Mouse (Mus musculus): Measurements from ENCODE around the gene Mad1l1.
A peak's percentile ranks its signal among the peaks of the same experiment; 100 is the strongest.

- TF ChIP-seq CTCF (IDR thresholded peaks at IDR 0.05 in 2 of 3, conservative IDR thresholded peaks at IDR 0.05 in 1 of 3; ENCODE audit: control insufficient read depth in 1 of 3, insufficient read depth in 1 of 3, low read depth in 2 of 3, low read length in 3 of 3, poor library complexity in 1 of 3, severe bottlenecking in 1 of 3) = no peak
- TF ChIP-seq EP300 (IDR thresholded peaks at IDR 0.05; ENCODE audit: low read depth in 1 of 2, low read length in 2 of 2) = 0 out of 4 replicates have a peak, but pooled peaks of 1 of the 2 experiments have one; percentile 8
- TF ChIP-seq MAX (IDR thresholded peaks at IDR 0.05; ENCODE audit: low read length) = no peak
- TF ChIP-seq USF1 (IDR thresholded peaks at IDR 0.05; ENCODE audit: low read depth, low read length) = no peak
- TF ChIP-seq POLR2A (IDR thresholded peaks at IDR 0.05; ENCODE audit: control insufficient read depth in 1 of 2, insufficient read depth in 1 of 2, low read depth in 1 of 2, low read length in 2 of 2, poor library complexity in 1 of 2) = no peak
- no peak for TF ChIP-seq RAD21 (IDR thresholded peaks at IDR 0.05; ENCODE audit: low read depth, low read length)
- TF ChIP-seq MYB (IDR thresholded peaks at IDR 0.05; ENCODE audit: low read depth, low read length) = no peak
- no peak for TF ChIP-seq CHD2 (IDR thresholded peaks at IDR 0.05; ENCODE audit: low read length)
- TF ChIP-seq TCF12 (IDR thresholded peaks at IDR 0.05; ENCODE audit: low read depth, low read length) = peak; percentile 30; the same call in 1 of the 2 replicates
- TF ChIP-seq ZNF384 (IDR thresholded peaks at IDR 0.05; ENCODE audit: low read depth, low read length) = no peak
- no peak for TF ChIP-seq NRF1 (IDR thresholded peaks at IDR 0.05; ENCODE audit: insufficient read depth, low read depth, low read length, poor library complexity, severe bottlenecking)
- no peak for TF ChIP-seq MAFK (IDR thresholded peaks at IDR 0.05; ENCODE audit: borderline replicate concordance, low read depth, low read length)
- no peak for TF ChIP-seq MAZ (IDR thresholded peaks at IDR 0.05; ENCODE audit: low read depth, low read length)
- TF ChIP-seq ZC3H11A (IDR thresholded peaks at IDR 0.05; ENCODE audit: low read depth, low read length) = no peak
Observed at GRCm38 (mm10) chr5:140217083-140217482, 104.3 kb downstream of the Mad1l1 start.

Data from MEL (cell line).